17 mouse cellular contexts compared by ENCODE assay signal in genomic region chr6:136852348-136852747, GRCm38 (mm10). TPM values are rescaled to one million over a fixed set of nuclear protein-coding genes. Genes with fewer than 3 reads are reported as not detected.
DNase-seq lines count a peak whose midpoint lies in the region; ATAC-seq and TF ChIP-seq lines count a peak whose summit lies in the region.
"Had no signal": no experiment of that assay in that cellular context is flagged by ENCODE, and none has a peak within 500 bp of the region (broad histone marks: within the 10 kb centered on the region; RNA-seq: fewer than 3 reads in every experiment).

No protein-coding gene starts in this region.

- no peaks in the 10 kb centered on the region for H3K9me3 ChIP-seq in midbrain, embryonic 13.5 days
- no peaks in the 10 kb centered on the region for H3K9me3 ChIP-seq in midbrain, embryonic 11.5 days (ENCODE audit: control insufficient read depth, low read length)
- no peaks in the 10 kb centered on the region for H3K9me3 ChIP-seq in kidney, postnatal 0 days (replicated peaks; ENCODE audit: low read length)

- no peak overlapping the region for H3K4me2 ChIP-seq in midbrain, embryonic 13.5 days (replicated peaks)
- no peak overlapping the region for H3K4me2 ChIP-seq in midbrain, embryonic 11.5 days
- no peak overlapping the region for H3K4me2 ChIP-seq in kidney, postnatal 0 days (ENCODE audit: low read length)

- no peak for DNase-seq in gastrocnemius, adult 2 months
- DNase-seq in gastrocnemius, adult 18-20 months (ENCODE audit: low spot score), result no peak
- no peak for DNase-seq in midbrain, embryonic 11.5 days (ENCODE audit: low spot score, missing footprints)
- DNase-seq in kidney, postnatal 0 days (ENCODE audit: low spot score), result no peak
- DNase-seq in naive thymus-derived CD4-positive, alpha-beta T cell, adult 2 months (ENCODE audit: low read depth), result peak; percentile 12
- no peak for DNase-seq in Muller cell, postnatal 12 days (ENCODE audit: inconsistent ontology term)
- DNase-seq: layer of hippocampus, postnatal 36 days; lung, postnatal 4 days had no signal

- H3K9ac ChIP-seq in midbrain, embryonic 13.5 days (replicated peaks), result no peak overlapping the region
- no peak overlapping the region for H3K9ac ChIP-seq in midbrain, embryonic 11.5 days (ENCODE audit: low read length)
- H3K9ac ChIP-seq in kidney, postnatal 0 days (ENCODE audit: low read depth, low read length), result no peak overlapping the region

- H3K36me3 ChIP-seq in midbrain, embryonic 13.5 days, result no peaks in the 10 kb centered on the region
- no peaks in the 10 kb centered on the region for H3K36me3 ChIP-seq in midbrain, embryonic 11.5 days (ENCODE audit: control insufficient read depth, insufficient read depth, low read length)
- no peaks in the 10 kb centered on the region for H3K36me3 ChIP-seq in kidney, postnatal 0 days (ENCODE audit: insufficient read depth, low read length)

- no peak for ATAC-seq in midbrain, embryonic 13.5 days
- ATAC-seq in midbrain, embryonic 11.5 days (ENCODE audit: low FRiP score), result no peak
- peak; percentile 58 for ATAC-seq in kidney, postnatal 0 days (replicated peaks; ENCODE audit: low FRiP score, low read depth)
- no peak for ATAC-seq in megakaryocyte, adult 5-6 weeks (ENCODE audit: poor library complexity, severe bottlenecking)
- ATAC-seq: inflammation-experienced regulatory T-cells, adult 6 months had no signal

- H3K27ac ChIP-seq in gastrocnemius, adult 2 months, result 0 out of 2 replicates have a peak overlapping the region, but pooled peaks have one; percentile 43
- peak overlapping the region; percentile 32; the same call in 1 of the 2 replicates for H3K27ac ChIP-seq in midbrain, embryonic 13.5 days
- H3K27ac ChIP-seq in midbrain, embryonic 11.5 days (ENCODE audit: low read depth, low read length), result no peak overlapping the region
- H3K27ac ChIP-seq in kidney, postnatal 0 days, result peak overlapping the region; percentile 82

- TF ChIP-seq CTCF in gastrocnemius, adult 2 months (IDR thresholded peaks at IDR 0.05), result no peak
- no peak for TF ChIP-seq CTCF in kidney, postnatal 0 days (IDR thresholded peaks at IDR 0.05; ENCODE audit: low read depth)

- 0 out of 2 replicates have a peak, but pooled peaks cover 2% of the 10 kb centered on the region for H3K4me1 ChIP-seq in midbrain, embryonic 13.5 days (replicated peaks)
- H3K4me1 ChIP-seq in midbrain, embryonic 11.5 days (ENCODE audit: control insufficient read depth, insufficient read depth, low read length), result no peaks in the 10 kb centered on the region
- peaks cover 11% of the 10 kb centered on the region; the same call in 1 of the 2 replicates for H3K4me1 ChIP-seq in kidney, postnatal 0 days (replicated peaks; ENCODE audit: insufficient read depth, low read length)

- intact Hi-C loops in gastrocnemius, adult 2 months (cut with DNase I), result no loop called here

- H3K4me3 ChIP-seq in gastrocnemius, adult 2 months, result no peak overlapping the region
- no peak overlapping the region for H3K4me3 ChIP-seq in midbrain, embryonic 13.5 days (replicated peaks)
- H3K4me3 ChIP-seq in midbrain, embryonic 11.5 days (ENCODE audit: low read depth, low read length), result no peak overlapping the region
- H3K4me3 ChIP-seq in kidney, postnatal 0 days (replicated peaks; ENCODE audit: low read depth, low read length), result no peak overlapping the region

- 86% methylated on average over 4 of the region's 4 CpGs for WGBS in midbrain, embryonic 13.5 days
- 92% methylated on average over 4 of the region's 4 CpGs for WGBS in midbrain, embryonic 11.5 days
- 62% methylated on average over 4 of the region's 4 CpGs for WGBS in kidney, postnatal 0 days

- no peaks in the 10 kb centered on the region for H3K27me3 ChIP-seq in midbrain, embryonic 13.5 days
- no peaks in the 10 kb centered on the region for H3K27me3 ChIP-seq in midbrain, embryonic 11.5 days (ENCODE audit: control insufficient read depth, insufficient read depth, low read length)
- H3K27me3 ChIP-seq in kidney, postnatal 0 days (ENCODE audit: insufficient read depth, low read length), result no peaks in the 10 kb centered on the region

RNA-seq across cellular contexts. Expression of gene Art4, which starts 5.2 kb away (rescaled TPM):
- total RNA-seq in gastrocnemius, adult 2 months (2021), result under 1 TPM; 0.10 to 0.11 TPM
- not detected for total RNA-seq in gastrocnemius, adult 18-20 months (2021)
- polyA plus RNA-seq in midbrain, embryonic 13.5 days (2015; fragmentation: Nextera tagmentation; extraction: Ambion mirVana), result 0.08 and 0.16 TPM in 2 replicates
- 0.90 and 0.94 TPM in 2 replicates for polyA plus RNA-seq in midbrain, embryonic 11.5 days (2014; fragmentation: Nextera tagmentation; extraction: Ambion mirVana)
- 7.4 and 9.3 TPM in 2 replicates for polyA plus RNA-seq in kidney, postnatal 0 days (2015; fragmentation: Nextera tagmentation; extraction: Ambion mirVana)
- total RNA-seq in megakaryocyte, adult 5-6 weeks (2015), result 0.31 TPM in 1 of 2 replicates, not detected in the other
- 0.18 and 0.94 TPM in 2 replicates for total RNA-seq in megakaryocyte, adult 5-6 weeks (2017)
- total RNA-seq: layer of hippocampus, postnatal 36 days had no signal
- polyA plus RNA-seq: neural tube, embryonic 14.5 days had no signal

RNA-seq across cellular contexts. Expression of gene Smco3, which starts 17.1 kb away (rescaled TPM):
- not detected for total RNA-seq in gastrocnemius, adult 2 months (2021)
- under 1 TPM; 0.21 to 0.28 TPM for total RNA-seq in gastrocnemius, adult 18-20 months (2021)
- polyA plus RNA-seq in midbrain, embryonic 13.5 days (2015; fragmentation: Nextera tagmentation; extraction: Ambion mirVana), result 0.35 and 0.40 TPM in 2 replicates
- polyA plus RNA-seq in midbrain, embryonic 11.5 days (2014; fragmentation: Nextera tagmentation; extraction: Ambion mirVana), result 0.12 and 0.21 TPM in 2 replicates
- polyA plus RNA-seq in kidney, postnatal 0 days (2015; fragmentation: Nextera tagmentation; extraction: Ambion mirVana), result 2.1 TPM in 2 replicates
- 0.21 and 0.51 TPM in 2 replicates for total RNA-seq in megakaryocyte, adult 5-6 weeks (2015)
- 0.26 and 0.49 TPM in 2 replicates for total RNA-seq in megakaryocyte, adult 5-6 weeks (2017)
- total RNA-seq: MEL had no signal
- polyA plus RNA-seq: forebrain, embryonic 11.5 days; small intestine, adult 2 months had no signal

RNA-seq across cellular contexts. Expression of gene Mgp, which starts 23.3 kb away (rescaled TPM):
- total RNA-seq in gastrocnemius, adult 2 months (2021), result 100 to 1,000 TPM in 1 of 2 experiments, 10 to 100 TPM in 1; 52.8 to 161 TPM
- total RNA-seq in gastrocnemius, adult 18-20 months (2021), result 10 to 100 TPM; 51.3 to 68.0 TPM
- 2.7 TPM in 2 replicates for polyA plus RNA-seq in midbrain, embryonic 13.5 days (2015; fragmentation: Nextera tagmentation; extraction: Ambion mirVana)
- 1.6 and 2.4 TPM in 2 replicates for polyA plus RNA-seq in midbrain, embryonic 11.5 days (2014; fragmentation: Nextera tagmentation; extraction: Ambion mirVana)
- 605 and 626 TPM in 2 replicates for polyA plus RNA-seq in kidney, postnatal 0 days (2015; fragmentation: Nextera tagmentation; extraction: Ambion mirVana)
- total RNA-seq in megakaryocyte, adult 5-6 weeks (2015), result 0.42 and 1.5 TPM in 2 replicates
- not detected in 2 replicates for total RNA-seq in megakaryocyte, adult 5-6 weeks (2017)
- total RNA-seq: common myeloid progenitor, adult 5-6 weeks; granulocyte monocyte progenitor cell, adult 5-6 weeks; MEL had no signal
- polyA plus RNA-seq: inflammation-experienced regulatory T-cells, adult 6 months had no signal

RNA-seq across cellular contexts. Expression of gene Wbp11, which starts 24.3 kb away (rescaled TPM):
- total RNA-seq in gastrocnemius, adult 2 months (2021), result 10 to 100 TPM; 48.4 to 54.7 TPM
- total RNA-seq in gastrocnemius, adult 18-20 months (2021), result 10 to 100 TPM; 52.4 to 52.7 TPM
- polyA plus RNA-seq in midbrain, embryonic 13.5 days (2015; fragmentation: Nextera tagmentation; extraction: Ambion mirVana), result 89.8 and 92.5 TPM in 2 replicates
- polyA plus RNA-seq in midbrain, embryonic 11.5 days (2014; fragmentation: Nextera tagmentation; extraction: Ambion mirVana), result 149 and 154 TPM in 2 replicates
- 76.4 and 82.9 TPM in 2 replicates for polyA plus RNA-seq in kidney, postnatal 0 days (2015; fragmentation: Nextera tagmentation; extraction: Ambion mirVana)
- total RNA-seq in megakaryocyte, adult 5-6 weeks (2015), result 70.9 and 71.0 TPM in 2 replicates
- 35.1 and 42.6 TPM in 2 replicates for total RNA-seq in megakaryocyte, adult 5-6 weeks (2017)

RNA-seq across cellular contexts. Expression of gene BC049715, which starts 24.9 kb away (rescaled TPM):
- under 1 TPM in 1 of 2 experiments, not detected in 1; 0.28 TPM for total RNA-seq in gastrocnemius, adult 2 months (2021)
- total RNA-seq in gastrocnemius, adult 18-20 months (2021), result under 1 TPM in 1 of 2 experiments, not detected in 1; 0.05 TPM
- 1.4 and 1.7 TPM in 2 replicates for polyA plus RNA-seq in midbrain, embryonic 13.5 days (2015; fragmentation: Nextera tagmentation; extraction: Ambion mirVana)
- polyA plus RNA-seq in midbrain, embryonic 11.5 days (2014; fragmentation: Nextera tagmentation; extraction: Ambion mirVana), result 1.1 and 1.2 TPM in 2 replicates
- polyA plus RNA-seq in kidney, postnatal 0 days (2015; fragmentation: Nextera tagmentation; extraction: Ambion mirVana), result 1.6 and 2.1 TPM in 2 replicates
- total RNA-seq in megakaryocyte, adult 5-6 weeks (2015), result 0.45 and 1.0 TPM in 2 replicates
- 1.1 and 1.3 TPM in 2 replicates for total RNA-seq in megakaryocyte, adult 5-6 weeks (2017)

Comparison
In these comparisons a context has a peak if more than half of its experiments do, and no peak if none do; other contexts are left out.
1. RNA of gene Mgp, which starts 23.3 kb away (total RNA-seq): 52.8 to 161 TPM in gastrocnemius, adult 2 months and 51.3 to 68.0 TPM in gastrocnemius, adult 18-20 months; 0.42 to 1.5 TPM in megakaryocyte, adult 5-6 weeks; every median in the first group is over 10 times any median in the second.